Mouse (Mus musculus) CH12.LX (cell line): ENCODE results near the gene Pfkp. TPM values are rescaled to one million over a fixed set of nuclear protein-coding genes. Genes with fewer than 3 reads are reported as not detected.

ENCODE experiments used
- DNase-seq: peaks from one replicate; pipeline ENCODE4 v3.0.0-alpha.2; 2013; ENCODE audit errors: extremely low read depth
- H3K27ac ChIP-seq: 2 replicates; pipeline ENCODE4 v1.5.1; 2012; ENCODE audit warnings: low read depth, mild to moderate bottlenecking, control low read depth, moderate library complexity; ENCODE audit not compliant: insufficient read depth
- H3K27me3 ChIP-seq: replicated peaks from 2 replicates; pipeline ENCODE3; 2012; ENCODE audit warnings: inconsistent platforms
- H3K36me3 ChIP-seq, 2 experiments: replicated peaks in 1 of 2; 2 replicates each; pipeline versions ENCODE3 to v1.6.1; 2012; ENCODE audit warnings: inconsistent platforms in 1 of 2, low read length in 1 of 2, mild to moderate bottlenecking in 1 of 2, mixed read lengths in 1 of 2, moderate library complexity in 1 of 2; ENCODE audit not compliant: control insufficient read depth in 1 of 2, insufficient read depth in 1 of 2
- H3K4me1 ChIP-seq, 2 experiments: 2 replicates each; pipeline ENCODE4 v1.6.1; 2012; ENCODE audit warnings: inconsistent platforms in 1 of 2, moderate library complexity in 1 of 2; ENCODE audit not compliant: insufficient read depth in 2 of 2, control insufficient read depth in 1 of 2
- H3K4me2 ChIP-seq: 2 replicates; pipeline ENCODE4 v1.6.1; 2012; ENCODE audit warnings: low read depth, mild to moderate bottlenecking, control low read depth; ENCODE audit not compliant: poor library complexity, insufficient read depth, severe bottlenecking
- H3K4me3 ChIP-seq, 3 experiments: fragments of 150-350 bp in 1 of 3; sonication (generic) in 1 of 3; replicated peaks in 1 of 3; 2 replicates each; pipeline versions ENCODE3 to v1.5.1; 2011 to 2012; ENCODE audit warnings: low read depth in 2 of 3, low read length in 2 of 3, mild to moderate bottlenecking in 2 of 3, moderate library complexity in 2 of 3, control low read depth in 1 of 3, improper control_type of control experiment in 1 of 3, inconsistent platforms in 1 of 3, mixed read lengths in 1 of 3; ENCODE audit not compliant: poor library complexity in 1 of 3
- H3K79me2 ChIP-seq: replicated peaks from 2 replicates; pipeline ENCODE4 v1.6.1; 2012; ENCODE audit warnings: mild to moderate bottlenecking, moderate library complexity; ENCODE audit not compliant: control insufficient read depth, poor library complexity, insufficient read depth, severe bottlenecking; ENCODE audit errors: extremely low read depth
- H3K9ac ChIP-seq: 2 replicates; pipeline ENCODE4 v1.6.1; 2012; ENCODE audit warnings: low read depth, mild to moderate bottlenecking, control low read depth, moderate library complexity; ENCODE audit not compliant: insufficient read depth
- H3K9me3 ChIP-seq: replicated peaks from 2 replicates; pipeline ENCODE3; 2012; ENCODE audit warnings: low read length, inconsistent platforms, mixed read lengths
- CHD2 ChIP-seq: IDR thresholded peaks from 2 replicates; pipeline ENCODE4 v1.6.1; 2011; ENCODE audit warnings: low read length, improper control_type of control experiment
- CTCF ChIP-seq, 2 experiments: IDR thresholded peaks in 1 of 2; conservative IDR thresholded peaks in 1 of 2; 2 replicates each; pipeline ENCODE4 v1.5.1; 2011 to 2012; ENCODE audit warnings: low read depth in 2 of 2, low read length in 2 of 2, improper control_type of control experiment in 1 of 2, inconsistent platforms in 1 of 2, mild to moderate bottlenecking in 1 of 2, moderate library complexity in 1 of 2
- HCFC1 ChIP-seq: IDR thresholded peaks from 2 replicates; pipeline ENCODE4 v1.6.1; 2012; ENCODE audit warnings: low read depth, mild to moderate bottlenecking, inconsistent platforms, low read length, improper control_type of control experiment
- KAT2A ChIP-seq: IDR thresholded peaks from 2 replicates; pipeline ENCODE4 v1.6.1; 2012; ENCODE audit warnings: low read length, improper control_type of control experiment, inconsistent platforms; ENCODE audit not compliant: insufficient replicate concordance
- MAX ChIP-seq: IDR thresholded peaks from 2 replicates; pipeline ENCODE4 v1.6.1; 2011; ENCODE audit warnings: low read length, improper control_type of control experiment
- MAZ ChIP-seq: IDR thresholded peaks from 2 replicates; pipeline ENCODE4 v1.6.1; 2012; ENCODE audit warnings: low read depth, mild to moderate bottlenecking, inconsistent platforms, low read length, improper control_type of control experiment, moderate library complexity
- RAD21 ChIP-seq: IDR thresholded peaks from 2 replicates; pipeline ENCODE4 v1.6.1; 2011; ENCODE audit warnings: low read depth, mild to moderate bottlenecking, low read length, improper control_type of control experiment, moderate library complexity
- RCOR1 ChIP-seq: conservative IDR thresholded peaks from 2 replicates; pipeline ENCODE4 v1.6.1; 2012; ENCODE audit warnings: low read depth, mild to moderate bottlenecking, inconsistent platforms, low read length, improper control_type of control experiment
- SIN3A ChIP-seq: IDR thresholded peaks from 2 replicates; pipeline ENCODE4 v1.6.1; 2012; ENCODE audit warnings: low read length, improper control_type of control experiment, inconsistent platforms
- TBP ChIP-seq: conservative IDR thresholded peaks from 2 replicates; pipeline ENCODE4 v1.6.1; 2011; ENCODE audit warnings: low read depth, low read length, improper control_type of control experiment
- USF2 ChIP-seq: conservative IDR thresholded peaks from 2 replicates; pipeline ENCODE4 v1.6.1; 2011; ENCODE audit warnings: low read depth, low read length, improper control_type of control experiment
- dilution Hi-C: fragments of 300-500 bp; cut with MboI; formaldehyde crosslinking; loops from 2 replicates; pipeline ENCODE4 v1.14.3; 2020; ENCODE audit warnings: low sequenced_read_pairs; ENCODE audit not compliant: extremely low pct_unique_long_range_greater_than_20kb, extremely low pct_ligation_motif_present
- in situ Hi-C: fragments of 300-500 bp; cut with MboI; formaldehyde crosslinking; loops from 3 replicates; pipeline ENCODE4 v1.14.3; 2019; ENCODE audit warnings: low sequenced_read_pairs, low pct_ligation_motif_present, low pct_unique_long_range_greater_than_20kb, mixed read lengths
- polyA plus RNA-seq: library from polyadenylated mRNA; unstranded; fragments of >175 nt; gene quantifications from 2 replicates; pipeline ENCODE4 v1.2.1, GENCODE M21; 2012; ENCODE audit warnings: low read depth; ENCODE audit not compliant: insufficient read length
- total RNA-seq, 2 experiments: library from RNA; depleted of rRNA; stranded (reverse); fragments of 300-350 nt in 1 of 2; fragments of >200 nt in 1 of 2; gene quantifications; 2 replicates each; pipeline ENCODE4 v1.2.3; 2012 to 2014

Pfkp gene
- total and polyA plus RNA-seq, 3 experiments, result 211 to 417 (median 239) TPM

DNA sequence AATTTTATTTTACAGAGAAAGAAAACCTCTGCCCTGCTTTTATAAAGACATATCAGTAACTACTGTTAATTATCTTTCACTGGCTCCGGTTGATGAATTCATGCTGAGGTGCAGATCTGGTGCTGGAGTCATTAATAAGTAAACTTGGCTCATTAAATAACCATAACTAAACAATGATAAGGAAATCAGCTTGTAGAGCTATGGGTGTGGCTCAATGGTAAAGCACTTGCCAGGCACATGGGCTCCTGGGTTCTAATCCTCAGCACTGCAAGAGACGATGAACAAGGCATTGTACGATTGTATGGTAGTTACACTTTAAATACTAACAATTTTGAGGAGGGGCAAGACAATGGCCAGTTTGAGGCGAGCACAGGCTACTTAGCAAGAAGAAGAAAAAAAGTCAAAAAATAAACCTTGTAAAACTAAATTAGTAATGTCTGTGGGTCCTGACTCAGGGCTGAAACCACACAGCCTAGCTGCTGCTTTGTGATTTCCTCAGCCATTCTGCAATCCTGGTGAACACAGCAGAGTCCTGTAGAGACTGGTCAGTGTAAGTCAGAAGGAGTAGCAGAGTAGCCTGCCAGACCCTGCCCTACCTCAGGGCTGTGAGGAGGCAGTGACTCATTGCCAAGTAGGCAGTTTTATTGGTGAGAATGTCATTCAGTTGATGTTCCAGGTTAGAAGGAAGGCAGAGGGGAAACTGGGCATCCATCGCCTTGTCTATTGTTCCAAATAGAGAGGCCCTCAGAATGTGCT, 34.7 kb downstream of the Pfkp start:
- Histone ChIP-seq H3K36me3 (peaks cover 53 to 60% of the 10 kb centered on the region in 2 experiments), H3K4me3 (no peak overlapping the region), H3K79me2 (0 out of 2 replicates have a peak, but pooled peaks cover 3% of the 10 kb centered on the region), H3K9me3 (no peaks in the 10 kb centered on the region), H3K4me1 (peaks cover 0 to 3% of the 10 kb centered on the region in 2 experiments; a peak in 2 of 4 replicates), H3K9ac (no peak overlapping the region), H3K4me2 (no peak overlapping the region), H3K27ac (no peak overlapping the region), H3K27me3 (no peaks in the 10 kb centered on the region)
- dilution Hi-C loops (no loop called here), in situ Hi-C loops (no loop called here)
- no peak for TF ChIP-seq CTCF (conservative IDR thresholded peaks at IDR 0.05 in 1 of 2, IDR thresholded peaks at IDR 0.05 in 1 of 2; ENCODE audit: low read depth in 2 of 2, low read length in 2 of 2)
- no peak for TF ChIP-seq RCOR1
- TF ChIP-seq CHD2, result no peak
- TF ChIP-seq HCFC1, result no peak
- TF ChIP-seq SIN3A, result no peak
- TF ChIP-seq TBP, result no peak
- TF ChIP-seq KAT2A, result no peak
- no peak for TF ChIP-seq MAX
- DNase-seq, result no peak

DNA sequence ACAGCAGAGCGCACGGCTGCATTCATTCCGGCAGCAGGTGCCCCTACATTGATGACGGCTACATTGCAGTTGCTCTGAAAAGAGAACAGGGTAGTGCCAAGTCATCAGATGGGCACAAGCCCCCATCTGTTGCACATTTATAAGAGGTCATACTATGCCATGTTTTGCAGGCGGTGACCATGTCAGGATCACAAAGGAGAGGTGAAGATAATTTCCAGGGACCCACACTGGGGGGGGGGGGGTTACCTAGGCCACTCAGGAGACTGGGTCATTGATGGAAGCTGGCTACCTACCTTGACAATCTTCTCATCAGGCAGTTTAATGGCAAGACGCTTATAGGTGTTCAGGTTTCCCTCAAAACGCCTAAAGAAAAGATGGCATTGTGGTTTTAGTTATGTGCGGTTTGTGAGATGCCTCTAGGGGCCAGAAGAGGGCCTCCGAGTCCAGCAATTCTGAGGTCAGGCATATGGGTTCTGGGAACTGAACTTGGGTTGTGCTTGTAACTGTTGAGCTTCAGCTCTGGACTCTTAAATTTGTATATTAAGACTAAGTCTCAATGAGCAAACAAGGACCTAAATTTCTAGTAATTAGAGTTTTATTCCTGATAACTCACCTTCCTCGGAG, 45.7 kb downstream of the Pfkp start:
- dilution Hi-C loops (no loop called here), in situ Hi-C loops (no loop called here)
- peaks cover 2% of the 10 kb centered on the region; the same call in 1 of the 2 replicates for H3K79me2 ChIP-seq
- peaks cover 60 to 76% of the 10 kb centered on the region in 2 experiments for H3K36me3 ChIP-seq
- H3K9ac ChIP-seq, result no peak overlapping the region
- peaks cover 0 to 12% of the 10 kb centered on the region in 2 experiments; a peak in 1 of 4 replicates for H3K4me1 ChIP-seq
- no peaks in the 10 kb centered on the region for H3K27me3 ChIP-seq
- DNase-seq, result no peak
- H3K27ac ChIP-seq, result no peak overlapping the region
- no peak overlapping the region for H3K4me2 ChIP-seq
- no peak overlapping the region for H3K4me3 ChIP-seq
- H3K9me3 ChIP-seq, result no peaks in the 10 kb centered on the region
- TF ChIP-seq CTCF (conservative IDR thresholded peaks at IDR 0.05 in 1 of 2, IDR thresholded peaks at IDR 0.05 in 1 of 2; ENCODE audit: low read depth in 2 of 2, low read length in 2 of 2) (peak in 1 of 2 experiments; percentile 21; a peak in 1 of 4 replicates), RAD21 (peak; percentile 6; the same call in 1 of the 2 replicates), CHD2 (no peak)

DNA sequence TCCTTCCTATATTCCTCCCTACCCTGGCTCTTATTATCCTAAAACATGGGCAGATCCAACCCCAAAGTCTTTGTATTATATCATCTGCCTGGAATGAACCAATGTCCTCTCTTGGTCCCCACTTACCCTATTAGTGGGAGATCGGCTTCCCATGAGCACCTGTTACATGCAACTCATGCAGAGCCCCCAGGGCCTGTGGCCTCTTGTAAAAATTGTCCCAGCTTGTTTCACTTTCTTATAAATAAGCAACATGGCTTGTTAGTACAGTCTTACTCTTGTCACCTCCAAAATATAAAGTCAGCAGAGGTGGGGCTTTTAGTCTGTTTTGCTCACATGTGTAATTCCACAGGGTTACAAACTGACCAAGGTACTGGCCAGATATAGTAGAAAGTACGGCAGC, 46.9 kb downstream of the Pfkp start:
- Histone ChIP-seq H3K4me1 (peaks cover 0 to 14% of the 10 kb centered on the region in 2 experiments; a peak in 2 of 4 replicates), H3K9ac (no peak overlapping the region), H3K4me3 (no peak overlapping the region), H3K27me3 (no peaks in the 10 kb centered on the region), H3K27ac (no peak overlapping the region), H3K4me2 (no peak overlapping the region), H3K79me2 (peaks cover 3% of the 10 kb centered on the region; the same call in 1 of the 2 replicates), H3K9me3 (no peaks in the 10 kb centered on the region), H3K36me3 (peaks cover 67 to 85% of the 10 kb centered on the region in 2 experiments)
- dilution Hi-C loops, result no loop called here
- no peak for TF ChIP-seq USF2
- TF ChIP-seq MAZ, result no peak
- no peak for TF ChIP-seq RCOR1
- in situ Hi-C loops, result no loop called here
- DNase-seq, result no peak
